Mouse (Mus musculus): ENCODE results near the gene Gcnt7. TPM values are rescaled to one million over a fixed set of nuclear protein-coding genes. Genes with fewer than 3 reads are reported as not detected.

Gene Gcnt7
- polyA plus RNA-seq, 1 experiment from 2014 or later: 0.86 TPM

DNA sequence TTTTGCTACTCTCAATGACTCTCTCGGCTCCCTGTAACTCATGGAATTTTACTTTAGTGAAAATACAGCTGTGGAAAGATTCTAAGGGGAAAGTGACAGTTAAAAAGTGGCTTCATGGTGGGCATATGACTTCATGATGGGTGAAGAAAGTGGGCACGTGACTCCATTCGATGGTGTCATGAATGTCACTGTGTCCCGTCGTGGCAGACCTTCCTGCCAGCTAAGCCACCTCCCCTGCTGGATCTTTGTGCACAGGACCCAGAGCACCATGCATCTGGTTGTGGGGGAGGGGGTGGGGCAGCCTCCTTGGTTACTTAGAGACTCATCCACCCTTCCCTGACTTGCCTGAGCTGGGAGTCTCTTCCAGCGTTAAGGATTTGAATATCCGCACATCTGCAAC is 54.2 kb downstream of the Gcnt7 start:
- Histone ChIP-seq H3K9me3 (ENCODE audit: control insufficient read depth, low read length) (no peaks in the 10 kb centered on the region), H3K27ac (ENCODE audit: low read depth, low read length) (no peak overlapping the region), H3K36me3 (ENCODE audit: control insufficient read depth, insufficient read depth, low read length) (no peaks in the 10 kb centered on the region), H3K4me2 (no peak overlapping the region), H3K4me1 (ENCODE audit: control insufficient read depth, insufficient read depth, low read length) (0 out of 2 replicates have a peak, but pooled peaks cover 2% of the 10 kb centered on the region), H3K27me3 (ENCODE audit: control insufficient read depth, insufficient read depth, low read length) (no peaks in the 10 kb centered on the region), H3K9ac (ENCODE audit: low read length) (no peak overlapping the region), H3K4me3 (ENCODE audit: low read depth, low read length) (no peak overlapping the region)
- peak; percentile 71 for DNase-seq (ENCODE audit: low spot score, missing footprints)
- no peak for ATAC-seq (ENCODE audit: low FRiP score)
- WGBS: 59% methylated on average over 7 of the region's 7 CpGs

GRCm38 (mm10) chr2:172401116-172401825 is 57.1 kb downstream of the Gcnt7 start:
- 78% methylated on average over 13 of the region's 13 CpGs for WGBS
- Histone ChIP-seq H3K9me3 (ENCODE audit: control insufficient read depth, low read length) (no peaks in the 10 kb centered on the region), H3K27ac (ENCODE audit: low read depth, low read length) (no peak overlapping the region), H3K27me3 (ENCODE audit: control insufficient read depth, insufficient read depth, low read length) (no peaks in the 10 kb centered on the region), H3K4me1 (ENCODE audit: control insufficient read depth, insufficient read depth, low read length) (0 out of 2 replicates have a peak, but pooled peaks cover 2% of the 10 kb centered on the region), H3K4me2 (no peak overlapping the region), H3K9ac (ENCODE audit: low read length) (no peak overlapping the region), H3K4me3 (ENCODE audit: low read depth, low read length) (no peak overlapping the region), H3K36me3 (ENCODE audit: control insufficient read depth, insufficient read depth, low read length) (no peaks in the 10 kb centered on the region)
- DNase-seq (ENCODE audit: low spot score, missing footprints): no peak
- no peak for ATAC-seq (ENCODE audit: low FRiP score)

Other genes starting within 250 kb of the Gcnt7 start
- 0.06 TPM in 1 of 2 replicates, not detected in the other for gene Mc3r, start 210.1 kb downstream of the Gcnt7 start, polyA plus RNA-seq (2014; fragmentation: Nextera tagmentation; extraction: Ambion mirVana)
- 32.2 and 33.0 TPM in 2 replicates for gene Fam210b, start 113.0 kb downstream of the Gcnt7 start, polyA plus RNA-seq (2014; fragmentation: Nextera tagmentation; extraction: Ambion mirVana)
- gene Aurka, start 88.1 kb downstream of the Gcnt7 start, polyA plus RNA-seq (2014; fragmentation: Nextera tagmentation; extraction: Ambion mirVana): 163 and 169 TPM in 2 replicates
- 48.0 and 50.2 TPM in 2 replicates for gene Cstf1, start 87.9 kb downstream of the Gcnt7 start, polyA plus RNA-seq (2014; fragmentation: Nextera tagmentation; extraction: Ambion mirVana)
- gene Cass4, start 64.8 kb downstream of the Gcnt7 start, polyA plus RNA-seq (2014; fragmentation: Nextera tagmentation; extraction: Ambion mirVana): 0.31 TPM in 1 of 2 replicates, not detected in the other
- gene Rtf2, start 18.0 kb downstream of the Gcnt7 start, polyA plus RNA-seq (2014; fragmentation: Nextera tagmentation; extraction: Ambion mirVana): 86.8 and 94.7 TPM in 2 replicates
- gene Fam209, start 13.9 kb upstream of the Gcnt7 start, polyA plus RNA-seq (2014; fragmentation: Nextera tagmentation; extraction: Ambion mirVana): 0.65 TPM in 1 of 2 replicates, not detected in the other
- 2.8 and 4.5 TPM in 2 replicates for gene Tfap2c, start 91.0 kb upstream of the Gcnt7 start, polyA plus RNA-seq (2014; fragmentation: Nextera tagmentation; extraction: Ambion mirVana)